Mouse (Mus musculus) brain, embryonic 18.5 days (tissue): ENCODE measurements around the gene Tmc4.
"Not testable (repeated sequence)": the region's sequence is repeated elsewhere in the genome, so short reads cannot be mapped to it uniquely, and the experiment has no call there.

Experiments used
- DNase-seq: peaks from one replicate; pipeline ENCODE4 v3.0.0-alpha.2; 2012; ENCODE audit warnings: low read depth, low spot score

Gene Tmc4

DNA sequence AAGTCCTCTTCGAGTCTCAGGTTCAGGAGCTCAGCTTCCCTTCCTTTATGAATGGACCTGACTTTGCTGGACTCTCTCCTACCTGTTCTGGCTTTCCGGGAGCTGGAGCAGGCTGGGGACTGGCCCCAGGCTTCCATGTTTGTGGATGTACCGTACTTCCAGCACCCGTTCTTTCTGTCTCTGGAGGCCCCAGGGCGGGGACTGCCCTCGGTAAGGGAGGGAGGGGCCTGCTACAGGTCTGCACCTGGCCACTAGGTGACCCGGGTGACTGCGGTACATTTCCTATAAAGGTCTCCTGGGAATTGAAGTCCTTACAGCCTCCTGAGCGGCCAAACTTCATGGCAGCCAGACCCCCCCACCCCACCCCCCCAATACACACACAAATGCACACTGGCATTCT, at the start of gene Tmc4:
Gene Tmc4, minus strand, starts transcription at position 212 of the 400 bp plus-strand sequence.
- DNase-seq = no peak

- not testable (repeated sequence) for DNase-seq
Measured at GRCm38 (mm10) chr7:3725459-3725858, 48.1 kb upstream of the Tmc4 start.

DNA sequence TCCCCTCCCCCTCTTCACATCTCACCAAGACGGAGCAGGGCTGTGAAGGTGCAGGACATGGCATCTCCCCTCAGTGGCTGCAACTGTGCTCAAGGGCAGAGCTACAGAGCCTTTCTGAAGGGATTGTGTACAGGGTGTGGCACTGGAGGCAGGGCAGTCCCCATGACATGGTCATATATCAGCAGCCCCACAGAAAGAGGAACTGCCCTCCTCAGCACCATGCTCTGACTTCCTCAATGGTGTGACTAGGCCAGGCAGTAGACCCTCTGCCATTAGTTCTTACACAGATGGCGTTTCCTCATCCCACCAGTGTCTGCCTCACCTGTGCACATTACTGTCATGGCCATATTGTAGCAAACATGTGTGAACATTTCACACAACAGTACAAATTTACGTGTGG, 42.9 kb upstream of the Tmc4 start, which contains the start of gene Pirb:
Gene Pirb, minus strand, starts transcription at position 124 of the 400 bp plus-strand sequence.
- not testable (repeated sequence) for DNase-seq

DNA sequence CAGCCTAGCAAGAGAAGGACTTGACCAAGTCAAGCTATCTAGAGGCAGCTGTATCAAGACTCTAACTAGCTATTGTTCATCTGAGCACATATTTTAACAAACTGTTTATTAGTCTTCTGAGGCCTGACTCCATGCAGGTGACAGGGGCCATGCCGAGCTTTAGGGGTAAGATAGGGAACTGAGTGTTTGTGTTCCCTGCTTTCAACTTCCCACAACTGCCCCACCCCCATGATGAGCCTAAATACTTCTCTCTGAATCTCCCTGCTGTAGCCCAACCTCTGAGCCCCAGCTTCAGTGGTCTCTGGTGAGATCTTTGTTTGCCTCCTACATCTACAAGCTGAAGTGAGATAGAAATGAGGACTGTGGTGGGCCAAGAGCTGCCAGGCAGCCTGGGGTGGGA, 37.9 kb upstream of the Tmc4 start:
- DNase-seq = no peak

DNA sequence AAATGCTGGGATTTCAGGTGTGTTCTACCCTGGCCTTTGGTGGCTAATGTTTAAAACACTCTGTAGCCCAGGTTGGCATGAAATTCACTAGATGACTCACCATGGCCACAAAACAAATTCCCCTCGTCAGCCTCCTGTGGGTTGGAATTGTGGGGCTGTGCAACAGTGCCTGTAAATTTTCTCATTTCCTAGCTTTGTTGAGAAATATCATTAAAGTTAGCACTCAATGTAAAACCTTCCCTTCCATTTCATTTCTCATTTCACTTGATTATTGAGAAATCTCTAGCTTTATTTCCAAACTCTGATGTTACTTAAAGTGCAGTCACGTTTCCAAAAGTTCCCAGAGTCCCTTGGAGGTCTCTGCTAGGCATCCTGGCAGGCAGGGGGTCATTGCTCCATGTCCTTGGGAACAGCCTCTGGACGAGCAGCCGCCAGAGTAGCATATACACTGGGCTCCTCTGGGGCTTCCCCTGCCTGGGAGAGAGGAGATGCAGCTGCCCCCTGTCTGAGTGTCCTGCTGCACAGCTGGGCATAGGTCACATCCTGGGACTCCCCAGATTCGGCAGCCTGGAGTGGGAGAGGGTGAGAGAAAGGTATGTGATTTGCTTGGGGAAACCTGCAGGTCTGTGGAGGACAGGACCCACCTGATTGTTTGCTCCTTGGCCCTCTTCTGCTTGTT, 35.0 kb upstream of the Tmc4 start:
- DNase-seq = no peak

DNA sequence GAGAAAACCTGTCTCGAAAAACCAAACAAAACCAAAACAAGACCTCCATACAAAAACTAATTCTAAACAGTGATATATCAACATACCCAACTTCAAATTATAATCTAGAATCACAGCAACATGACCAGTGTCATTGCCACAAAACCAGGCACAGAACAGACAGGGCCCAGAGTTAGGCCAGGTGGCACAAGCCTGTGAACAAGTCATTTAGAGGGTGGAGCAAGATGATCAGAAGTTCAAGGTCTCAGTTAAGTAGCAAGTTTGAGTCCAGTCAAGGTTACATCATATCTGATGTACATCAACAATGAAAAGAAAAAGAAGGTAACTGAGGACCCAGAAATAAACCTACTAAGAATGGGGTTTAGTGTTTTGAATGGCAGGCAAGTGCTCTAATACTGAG, 31.6 kb upstream of the Tmc4 start:
- no peak for DNase-seq

- DNase-seq = not testable (repeated sequence)
Measured at GRCm38 (mm10) chr7:3708447-3708980, 31.2 kb upstream of the Tmc4 start.

- DNase-seq = no peak
Measured at GRCm38 (mm10) chr7:3707568-3708413, 30.4 kb upstream of the Tmc4 start.

- DNase-seq = no peak
Measured at GRCm38 (mm10) chr7:3707027-3707426, 29.7 kb upstream of the Tmc4 start.

GRCm38 (mm10) chr7:3706343-3706934, 29.1 kb upstream of the Tmc4 start:
- DNase-seq = no peak

DNA sequence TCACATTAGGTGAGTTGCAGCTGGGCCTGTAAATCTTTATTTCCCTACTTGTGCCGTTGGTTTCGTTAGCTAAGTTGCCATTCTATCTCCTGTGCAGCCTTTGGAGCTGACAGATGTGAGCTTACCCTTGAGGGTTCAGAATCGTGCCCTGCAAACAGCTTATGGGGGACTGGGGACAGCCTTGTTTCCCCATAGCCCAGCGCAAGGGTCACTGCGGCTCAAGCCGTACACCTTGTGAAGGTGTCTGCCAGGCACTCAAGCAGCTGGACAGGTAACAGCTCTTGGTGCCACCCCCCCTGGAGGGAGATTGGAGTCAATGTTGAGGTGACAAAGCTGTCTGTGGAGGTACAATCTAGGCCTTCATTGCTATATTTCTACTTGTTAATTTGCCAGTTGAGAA, 28.6 kb upstream of the Tmc4 start:
- no peak for DNase-seq

DNA sequence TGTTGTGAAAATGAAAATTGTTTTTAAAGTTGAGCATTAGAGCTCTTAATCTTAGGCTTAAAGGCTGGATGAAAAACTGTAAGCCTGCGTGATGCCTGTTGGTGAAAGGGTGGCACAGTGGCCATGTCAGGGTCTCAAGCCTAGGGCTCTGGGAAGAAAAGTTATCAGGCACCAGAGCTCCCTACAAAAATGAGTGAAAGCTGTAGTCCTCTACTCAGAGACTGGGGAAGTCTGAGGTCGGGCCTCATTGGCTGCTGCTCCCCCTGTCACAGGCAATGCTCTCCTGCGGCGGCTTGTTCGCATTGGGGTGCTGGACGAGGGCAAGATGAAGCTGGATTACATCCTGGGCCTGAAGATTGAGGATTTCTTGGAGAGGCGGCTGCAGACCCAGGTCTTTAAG, 28.1 kb upstream of the Tmc4 start:
- DNase-seq = not testable (repeated sequence)

- DNase-seq = no peak
Measured at GRCm38 (mm10) chr7:3704475-3704874, 27.1 kb upstream of the Tmc4 start.

- peak; percentile 95 for DNase-seq
Measured at GRCm38 (mm10) chr7:3703879-3704441, 26.6 kb upstream of the Tmc4 start, which contains the start of gene Rps9. Rps9 (plus strand) TSS chr7:3703993.

- DNase-seq = no peak
Measured at GRCm38 (mm10) chr7:3703148-3703878, 26.0 kb upstream of the Tmc4 start.

DNA sequence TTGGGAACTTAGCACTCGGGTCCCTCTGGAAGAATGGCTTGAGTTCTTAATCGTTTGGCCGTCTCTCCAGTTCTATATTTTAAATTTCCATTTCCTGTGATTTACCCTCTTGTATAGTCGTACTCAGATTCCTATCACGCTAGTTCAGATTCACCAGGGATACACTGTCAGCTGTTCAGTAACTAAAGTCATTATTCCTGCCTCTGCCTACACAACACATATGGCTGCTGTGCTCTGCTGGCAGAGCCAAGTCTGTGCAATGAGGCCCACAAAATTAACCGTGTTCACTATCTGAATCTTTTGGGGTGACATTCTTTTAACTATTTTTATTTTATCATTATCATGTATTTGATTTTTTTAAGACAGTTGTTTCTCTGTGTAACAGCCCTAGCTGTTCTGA, 21.1 kb upstream of the Tmc4 start:
- DNase-seq = no peak

GRCm38 (mm10) chr7:3694949-3695305, 17.6 kb upstream of the Tmc4 start:
- DNase-seq = not testable (repeated sequence)

DNA sequence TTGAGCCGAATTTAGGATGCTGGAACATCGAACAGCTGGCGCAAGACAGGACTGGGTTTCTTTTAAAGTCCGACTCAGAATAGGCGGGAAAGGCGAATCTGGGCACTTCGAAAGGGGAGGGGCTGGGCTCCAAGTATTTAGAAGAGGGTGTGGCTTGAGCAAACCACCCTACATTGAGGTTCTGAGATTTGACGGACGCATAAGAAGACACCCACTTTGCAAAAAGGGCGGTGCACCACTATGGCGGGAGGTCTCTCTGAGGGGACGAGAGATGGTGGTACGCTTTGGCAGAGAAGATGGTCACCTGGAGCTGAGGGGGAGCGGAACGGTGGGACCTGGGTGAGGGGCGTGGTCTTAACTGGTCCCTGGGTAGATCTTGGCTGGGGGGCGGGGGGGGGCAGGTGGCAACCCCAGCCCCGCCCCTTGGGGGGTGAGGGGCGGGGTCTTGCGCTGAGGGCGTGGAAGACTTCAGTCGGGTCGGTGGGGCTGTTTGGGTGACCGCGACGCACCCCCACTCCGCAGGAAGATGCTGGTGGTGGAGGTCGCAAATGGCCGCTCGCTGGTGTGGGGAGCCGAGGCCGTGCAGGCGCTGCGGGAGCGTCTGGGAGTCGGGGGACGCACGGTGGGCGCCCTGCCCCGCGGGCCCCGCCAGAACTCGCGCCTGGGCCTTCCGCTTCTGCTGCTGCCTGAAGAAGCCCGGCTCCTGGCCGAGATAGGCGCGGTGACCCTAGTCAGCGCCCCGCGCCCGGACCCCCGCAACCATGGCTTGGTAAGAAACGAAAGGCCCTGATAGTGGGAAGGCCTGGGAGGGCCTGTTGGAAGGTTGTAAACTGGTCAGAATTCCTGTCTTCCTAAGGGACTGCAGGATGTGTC, 17.0 kb upstream of the Tmc4 start:
- DNase-seq = peak; percentile 76

GRCm38 (mm10) chr7:3693809-3694075, 16.4 kb upstream of the Tmc4 start:
- DNase-seq = no peak

GRCm38 (mm10) chr7:3692987-3693808, 15.8 kb upstream of the Tmc4 start, which contains the start of gene Mboat7:
Mboat7 (minus strand) TSS chr7:3693523.
- DNase-seq = peak; percentile 99
